Mouse (Mus musculus): ENCODE results near the gene Slc26a10.
"Not testable (repeated sequence)": the region's sequence is repeated elsewhere in the genome, so short reads cannot be mapped to it uniquely, and the experiment has no call there.

Gene Slc26a10

DNA sequence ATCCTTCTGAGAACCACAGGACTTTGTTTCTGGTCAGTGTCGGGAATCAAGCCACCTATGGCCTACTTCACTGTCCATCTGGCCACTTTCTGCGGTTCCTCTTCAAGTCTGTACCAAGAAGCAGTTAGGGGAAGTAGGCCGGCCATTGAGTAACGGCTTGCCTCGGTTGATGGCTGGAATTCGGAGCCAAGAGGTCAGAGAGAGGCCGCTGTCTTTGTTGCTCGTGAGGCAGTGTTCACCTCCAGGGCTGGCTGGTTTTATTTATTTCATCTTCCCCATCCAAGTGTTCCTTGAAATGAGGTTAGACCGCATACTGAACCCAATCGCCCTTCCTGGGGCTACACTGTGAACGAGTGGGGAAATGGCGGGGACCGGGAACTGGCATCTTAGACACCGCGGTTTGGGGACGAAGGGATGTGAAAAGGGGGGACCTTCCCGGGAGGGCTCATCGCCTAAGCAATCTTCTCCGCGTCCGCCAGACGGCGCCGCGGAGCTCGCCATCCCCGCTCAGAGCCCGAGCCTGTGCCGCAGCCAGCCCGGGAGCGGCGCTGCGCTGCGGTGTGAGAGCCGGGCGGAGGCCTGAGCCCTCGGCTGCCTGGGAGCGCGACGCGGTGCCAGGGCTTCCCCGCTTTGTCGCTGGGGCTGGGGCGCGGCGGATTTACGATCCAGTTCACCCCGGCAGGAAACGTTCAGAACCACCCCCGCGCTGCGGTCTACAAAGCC lies 15.7 kb downstream of the Slc26a10 start, which contains the start of gene B4galnt1:
B4galnt1 (plus strand) TSS at position 595 of the 723 bp plus-strand sequence.
- in situ Hi-C loops (cut with MseI, MboI), result no loop called here

DNA sequence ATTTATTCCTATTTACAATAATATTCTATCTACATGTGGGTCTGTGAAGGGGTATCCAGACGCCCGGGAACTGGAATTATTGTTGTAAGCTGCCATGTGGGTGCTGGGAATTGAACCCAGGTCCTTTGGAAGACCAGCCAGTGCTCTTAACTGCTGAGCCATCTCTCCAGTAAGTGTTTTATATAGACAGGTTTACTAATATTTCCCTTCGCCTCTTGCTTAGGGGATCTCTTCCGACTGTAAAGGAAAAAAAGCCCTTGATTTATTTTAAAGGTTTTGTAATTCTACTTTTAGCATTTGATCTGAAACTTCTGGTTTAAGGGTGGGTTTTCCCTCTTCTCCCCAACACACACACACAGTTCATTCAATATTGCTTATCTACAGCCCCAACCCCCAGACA lies 16.3 kb downstream of the Slc26a10 start:
- in situ Hi-C loops (cut with MseI, MboI), result no loop called here

DNA sequence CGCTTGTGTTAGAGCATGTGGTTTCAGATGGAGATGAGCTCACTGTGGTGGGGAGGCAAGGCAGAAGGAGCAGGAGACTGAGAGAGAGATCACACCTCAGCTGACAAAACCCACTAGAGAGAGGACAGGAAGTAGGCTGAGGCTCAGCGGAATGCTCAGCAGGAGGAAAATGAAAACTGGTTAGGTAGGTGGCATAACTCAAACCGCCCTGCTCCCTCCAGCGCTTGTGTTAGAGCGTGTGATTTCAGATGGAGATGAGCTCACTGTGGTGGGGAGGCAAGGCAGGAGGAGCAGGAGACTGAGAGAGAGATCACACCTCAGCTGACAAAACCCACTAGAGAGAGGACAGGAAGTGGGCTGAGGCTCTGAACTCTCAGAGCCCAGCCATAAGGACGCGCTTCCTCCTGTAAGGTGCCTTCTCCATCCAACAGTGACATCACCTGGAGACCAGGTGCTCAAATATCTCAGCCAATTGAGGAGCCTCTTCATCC lies 17.6 kb downstream of the Slc26a10 start:
- in situ Hi-C loops (cut with MseI, MboI), result not testable (repeated sequence)

DNA sequence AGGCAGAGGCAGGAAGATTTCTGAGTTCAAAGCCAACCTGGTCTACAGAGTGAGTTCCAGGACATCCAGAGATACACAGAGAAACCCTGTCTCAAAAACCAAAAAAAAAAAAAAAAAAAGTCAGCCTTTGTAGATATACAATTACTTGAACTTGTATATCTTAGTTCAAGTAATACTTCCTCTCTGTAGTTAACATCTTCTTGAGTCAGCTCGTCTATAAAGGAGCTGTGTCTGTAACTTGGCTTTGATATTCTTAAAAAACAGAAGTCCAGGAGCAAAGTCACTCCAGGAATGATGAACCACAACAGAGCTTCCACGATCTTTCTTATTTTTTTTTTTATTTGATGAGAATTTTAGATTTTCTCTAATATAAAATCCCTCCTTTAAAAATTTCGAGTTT lies 19.7 kb downstream of the Slc26a10 start:
- in situ Hi-C loops (cut with MseI, MboI), result no loop called here

DNA sequence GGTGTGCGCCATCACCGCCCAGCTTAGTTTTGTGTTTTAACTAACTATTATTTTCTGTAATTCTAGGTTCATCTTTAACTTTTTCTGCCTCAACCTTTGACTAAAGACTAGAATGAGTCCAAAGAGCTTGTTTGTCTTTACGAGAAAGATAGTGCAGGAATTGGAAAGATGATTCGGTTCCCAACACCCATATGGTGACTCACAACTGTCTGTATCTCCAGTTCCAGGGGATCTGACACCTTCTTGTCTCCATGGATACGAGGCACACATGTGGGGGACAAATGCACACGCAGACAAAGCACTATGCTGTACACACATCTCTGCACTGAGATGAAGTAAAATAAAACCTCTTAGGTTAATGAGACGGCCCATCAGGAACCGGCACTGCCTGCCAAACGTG lies 20.4 kb downstream of the Slc26a10 start:
- in situ Hi-C loops (cut with MseI, MboI), result no loop called here

DNA sequence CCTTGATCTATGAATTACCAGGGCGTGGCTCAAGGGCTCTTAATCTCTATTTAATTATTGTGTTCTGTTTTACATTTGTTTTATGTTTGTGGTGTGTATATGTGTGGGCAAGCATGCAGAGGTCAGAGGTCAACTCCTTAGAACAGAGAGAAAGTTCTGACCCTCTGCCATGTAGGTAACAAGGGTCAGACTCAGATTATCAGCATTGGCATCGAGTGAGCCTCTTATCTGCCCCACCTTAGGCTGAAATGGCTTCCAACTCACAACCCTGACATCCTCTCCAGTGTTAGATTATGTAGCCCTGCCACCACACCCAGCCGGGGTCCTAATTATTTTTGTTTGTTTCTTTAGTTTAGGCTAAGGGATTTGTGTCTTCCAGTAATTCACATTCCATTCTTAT lies 22.0 kb downstream of the Slc26a10 start:
- in situ Hi-C loops (cut with MseI, MboI), result no loop called here

DNA sequence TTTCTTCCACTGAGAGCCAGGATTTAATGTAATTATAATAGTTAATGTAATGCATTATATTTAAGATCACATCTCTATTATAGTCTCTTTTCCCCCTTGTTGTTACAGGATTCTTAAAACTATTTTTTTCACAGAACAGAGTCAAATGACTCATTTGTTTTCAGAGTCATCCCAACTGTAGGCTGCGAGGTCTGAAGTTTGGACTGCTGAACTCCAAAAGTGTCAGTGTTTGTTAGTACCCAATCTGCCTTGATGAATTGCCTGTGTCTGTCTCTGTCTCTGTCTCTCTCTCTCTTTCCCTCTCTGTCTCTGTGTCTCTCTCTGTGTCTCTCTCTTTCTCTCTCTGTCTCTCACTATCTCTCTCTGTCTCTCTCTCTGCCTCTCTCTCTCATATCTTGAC lies 23.9 kb downstream of the Slc26a10 start:
- in situ Hi-C loops (cut with MseI, MboI), result no loop called here

DNA sequence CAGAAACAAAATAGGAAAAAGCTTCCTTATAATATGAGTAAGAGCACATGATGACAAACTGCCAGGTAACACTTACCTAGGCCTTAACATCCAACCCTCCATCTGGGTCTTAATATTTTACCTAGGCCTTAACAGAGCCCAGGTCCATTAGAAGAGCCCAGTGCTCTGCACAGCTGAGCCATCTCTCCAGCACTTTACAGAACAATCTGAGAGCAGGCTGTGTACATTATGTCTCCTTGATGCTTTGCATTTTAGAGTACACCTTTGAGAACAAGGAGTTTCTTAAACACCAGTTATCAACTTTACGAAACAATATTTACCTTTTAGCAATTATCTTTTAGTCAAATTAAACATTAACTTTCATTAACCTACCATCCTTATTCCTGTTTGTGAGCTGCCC lies 24.4 kb downstream of the Slc26a10 start:
- in situ Hi-C loops (cut with MseI, MboI), result no loop called here

DNA sequence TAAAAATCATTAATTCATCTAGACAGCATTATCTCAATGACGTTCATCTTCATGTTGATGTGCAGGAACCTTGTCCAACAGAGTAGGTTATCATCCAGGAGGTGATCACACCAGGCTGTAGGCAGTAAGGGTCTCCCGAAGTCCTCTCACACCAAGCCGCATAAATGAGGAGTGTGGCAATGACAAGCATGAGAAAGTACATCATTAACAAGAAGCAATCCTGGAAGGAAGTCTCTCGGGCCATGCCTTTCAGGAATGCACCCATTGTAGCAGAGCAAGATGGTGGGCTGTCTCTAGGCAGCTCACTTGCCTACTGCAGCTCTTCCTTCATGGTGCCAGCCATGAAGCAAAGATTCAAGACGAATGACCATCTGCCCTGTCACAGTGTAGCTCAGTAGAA lies 25.8 kb downstream of the Slc26a10 start:
- in situ Hi-C loops (cut with MseI, MboI), result no loop called here

DNA sequence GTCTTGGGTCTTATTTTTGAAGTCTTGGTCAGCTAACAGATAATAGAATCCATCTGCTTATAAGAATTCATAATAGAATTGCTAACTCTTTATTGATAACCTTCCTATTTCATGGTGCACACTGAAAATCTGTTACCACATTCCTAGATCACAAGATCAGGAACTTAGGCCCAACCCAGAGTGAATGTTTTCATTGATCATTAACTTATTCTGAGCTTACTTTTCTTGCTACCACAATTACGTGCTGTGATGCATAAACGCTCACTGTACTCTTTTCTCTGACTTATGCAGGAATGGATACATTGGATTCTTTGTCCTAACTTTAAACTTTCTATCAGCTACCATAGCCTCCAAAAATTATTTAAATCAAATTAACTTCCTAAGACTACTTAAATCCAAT lies 26.2 kb downstream of the Slc26a10 start:
- in situ Hi-C loops (cut with MseI, MboI), result no loop called here

DNA sequence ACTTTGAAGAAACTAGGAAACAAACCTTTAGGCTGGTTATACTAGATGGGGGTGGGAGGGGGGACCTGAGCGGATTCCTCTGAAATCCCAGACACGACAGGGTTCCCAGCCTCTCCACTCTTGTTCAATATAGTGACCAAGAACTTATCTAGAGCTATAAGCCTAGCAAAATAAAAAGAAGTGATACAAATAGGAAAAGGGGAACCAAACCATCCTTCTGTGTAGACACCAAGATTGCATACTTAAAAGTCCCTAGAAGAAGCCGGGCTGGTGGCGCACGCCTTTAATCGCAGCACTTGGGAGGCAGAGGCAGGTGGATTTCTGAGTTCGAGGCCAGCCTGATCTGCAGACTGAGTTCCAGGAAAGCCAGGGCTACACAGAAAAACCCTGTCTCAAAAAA lies 27.1 kb downstream of the Slc26a10 start:
- in situ Hi-C loops (cut with MseI, MboI), result no loop called here

DNA sequence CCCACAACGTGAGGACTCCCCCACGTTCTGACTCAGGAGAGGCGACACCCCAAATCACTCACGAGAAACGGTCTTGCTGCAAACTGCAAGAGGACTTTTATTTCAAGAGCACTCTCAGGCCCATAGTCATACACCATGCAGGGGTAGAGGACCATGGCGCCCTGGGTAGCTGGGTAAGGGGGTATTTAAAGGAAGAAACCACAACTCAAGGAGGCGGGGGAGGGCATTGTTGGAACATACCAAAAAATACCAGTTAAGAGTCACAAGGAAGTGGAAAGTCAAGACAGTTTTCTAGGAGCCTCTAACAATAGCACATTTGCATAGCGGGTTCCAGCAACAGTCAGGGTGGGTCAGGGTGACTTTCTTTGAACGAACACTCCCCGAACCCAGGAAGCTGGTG lies 27.9 kb downstream of the Slc26a10 start:
- in situ Hi-C loops (cut with MseI, MboI), result not testable (repeated sequence)

DNA sequence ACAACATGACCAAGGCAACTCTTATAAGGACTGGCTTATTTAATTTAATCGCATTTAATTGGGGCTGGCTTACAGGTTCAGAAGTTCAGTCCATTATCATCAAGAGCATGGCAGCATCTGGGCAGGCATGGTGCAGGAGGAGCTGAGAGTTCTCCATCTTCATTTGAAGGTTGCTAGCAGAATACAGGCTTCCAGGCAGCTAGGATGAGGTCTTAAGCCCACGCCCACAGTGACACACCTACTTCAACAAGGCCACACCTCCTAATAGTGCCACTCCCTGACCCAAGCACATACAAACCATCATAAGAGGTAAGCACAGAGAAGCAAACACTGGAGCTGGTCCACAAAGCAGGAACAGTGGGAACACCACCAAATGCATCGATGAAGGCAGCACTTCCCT lies 29.2 kb downstream of the Slc26a10 start:
- in situ Hi-C loops (cut with MseI, MboI), result not testable (repeated sequence)

DNA sequence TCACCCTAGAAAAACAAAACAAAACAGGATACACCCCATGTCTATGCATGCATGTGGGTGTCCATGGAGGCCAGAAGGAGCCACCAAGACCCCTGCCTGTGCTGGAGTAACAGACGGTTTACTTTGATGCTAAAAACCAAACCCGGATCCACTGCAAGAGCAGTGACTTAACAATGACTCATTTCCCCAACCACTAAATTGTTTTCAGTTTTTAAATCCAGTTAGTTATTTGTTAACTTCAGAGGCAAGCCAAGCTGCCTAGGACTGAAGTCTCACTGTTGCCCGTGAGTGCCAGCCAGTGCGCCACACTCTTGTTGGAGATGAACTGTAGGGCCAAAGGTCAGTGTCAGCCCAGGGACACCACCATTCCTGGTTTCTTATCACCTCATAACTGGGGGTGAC lies 30.0 kb downstream of the Slc26a10 start:
- in situ Hi-C loops (cut with MseI, MboI), result no loop called here

DNA sequence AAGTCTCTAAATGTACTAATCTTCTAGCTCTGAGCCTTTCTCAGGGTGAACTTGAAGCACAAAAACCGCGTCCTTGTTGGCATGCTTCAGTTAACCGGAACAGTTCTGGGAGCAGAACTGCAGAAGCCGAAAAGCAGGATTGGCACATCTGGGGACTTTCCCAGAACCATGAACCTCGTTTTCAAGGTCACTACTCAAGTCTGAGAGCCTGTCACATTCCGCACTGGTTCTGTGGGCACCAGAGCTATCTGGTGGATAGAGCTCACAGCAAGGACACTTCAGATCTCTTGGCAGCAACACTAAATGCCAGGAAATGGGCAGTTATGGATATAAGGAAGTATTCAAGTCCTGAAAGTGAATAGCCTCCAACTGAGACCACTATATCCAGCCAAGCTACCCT lies 33.3 kb downstream of the Slc26a10 start:
- in situ Hi-C loops (cut with MseI, MboI), result no loop called here

DNA sequence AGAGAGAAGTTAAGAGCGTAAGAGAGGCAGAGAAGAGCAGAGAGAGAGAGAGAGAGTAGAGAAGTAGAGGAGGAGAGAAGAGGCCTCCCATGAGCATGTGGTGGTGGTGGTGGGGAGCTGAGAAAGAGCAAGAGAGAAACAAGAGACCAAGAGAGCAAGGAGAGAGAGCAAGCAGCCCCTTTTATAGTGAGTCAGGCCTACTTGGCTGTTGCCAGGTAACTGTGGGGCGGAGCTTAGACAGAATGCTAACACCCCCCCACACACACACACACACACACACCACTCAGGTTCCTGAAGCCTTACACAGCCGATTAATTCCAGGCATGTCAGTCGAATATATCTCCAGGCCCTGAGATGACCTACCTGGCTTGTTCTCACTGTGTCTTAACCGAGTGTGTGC lies 35.1 kb downstream of the Slc26a10 start:
- in situ Hi-C loops (cut with MseI, MboI), result no loop called here

DNA sequence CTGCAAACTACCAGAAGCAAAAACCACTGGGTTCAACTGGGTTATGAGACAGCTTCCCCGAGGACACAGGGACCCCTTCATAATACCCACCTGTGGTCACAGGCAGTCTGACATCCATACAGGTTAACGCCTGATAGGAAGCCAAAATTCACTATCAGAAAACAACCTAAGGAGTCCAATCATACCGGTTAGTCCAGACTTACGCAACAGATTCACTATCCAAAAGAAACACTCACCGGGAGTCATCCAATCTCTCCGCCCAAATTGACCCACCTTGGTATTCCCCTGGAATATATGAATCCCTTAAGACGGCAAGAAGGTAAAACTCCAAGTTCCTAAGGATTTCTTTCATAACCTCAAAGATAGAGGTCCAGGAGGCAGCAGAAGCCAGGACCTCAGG lies 35.9 kb downstream of the Slc26a10 start:
- in situ Hi-C loops (cut with MseI, MboI), result no loop called here

DNA sequence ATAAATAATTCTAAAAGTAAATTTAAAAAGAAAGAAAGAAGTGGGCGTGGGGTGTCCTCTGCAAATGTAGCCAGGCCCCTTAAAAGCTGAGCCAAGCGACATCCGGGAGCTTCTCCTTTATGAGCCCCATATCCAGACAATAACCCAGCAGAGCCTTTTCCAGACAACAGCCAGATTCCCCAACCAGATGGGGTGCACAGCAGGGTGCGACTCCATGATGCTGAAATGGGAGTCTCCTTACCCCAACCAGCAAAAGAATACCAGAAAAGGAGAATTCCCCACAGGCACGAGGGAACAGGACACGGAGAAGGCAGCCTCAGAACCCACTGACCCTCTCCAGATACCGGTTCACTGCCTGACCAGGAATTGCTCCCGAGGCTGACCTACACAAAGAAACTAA lies 37.2 kb downstream of the Slc26a10 start:
- in situ Hi-C loops (cut with MseI, MboI), result no loop called here

DNA sequence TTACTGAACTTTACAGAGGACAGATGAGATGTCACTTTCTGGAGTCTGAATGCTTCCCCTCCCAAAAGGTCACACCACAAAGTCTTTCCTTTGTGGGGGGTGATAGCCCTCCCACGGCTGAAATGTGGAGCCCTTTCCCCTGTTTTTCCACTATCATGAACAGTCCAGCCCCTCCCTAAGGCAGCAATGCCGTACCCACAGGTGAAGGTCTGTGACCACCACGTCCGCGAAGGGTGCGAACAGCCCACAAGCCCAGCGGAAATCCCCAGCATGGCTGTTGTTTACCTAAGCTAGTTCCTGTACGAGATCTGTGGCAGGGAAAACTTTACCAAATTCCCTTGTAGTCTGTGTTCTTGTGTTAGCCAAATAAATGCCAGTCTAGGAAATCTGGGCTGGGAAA lies 38.9 kb downstream of the Slc26a10 start:
- in situ Hi-C loops (cut with MseI, MboI), result no loop called here

DNA sequence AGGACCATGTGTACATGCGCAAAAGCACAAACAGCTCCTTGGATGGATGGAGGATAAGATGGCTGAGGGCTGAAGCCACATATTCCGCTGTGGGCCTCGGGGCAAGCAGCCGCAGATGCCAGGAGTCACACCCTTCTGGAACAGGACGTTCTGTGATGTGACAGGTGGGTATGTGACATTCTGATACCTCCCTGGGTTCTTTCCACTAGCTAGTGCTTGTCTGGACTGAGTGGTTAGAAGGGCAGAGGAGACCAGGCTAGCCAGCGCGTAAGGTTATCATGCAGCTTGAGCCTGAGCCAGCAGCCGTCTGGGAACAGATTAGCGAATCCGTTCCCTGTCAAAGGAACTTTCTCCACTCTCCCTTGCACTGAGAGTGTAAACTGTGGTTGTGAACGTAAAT lies 39.5 kb downstream of the Slc26a10 start:
- in situ Hi-C loops (cut with MseI, MboI), result no loop called here

DNA sequence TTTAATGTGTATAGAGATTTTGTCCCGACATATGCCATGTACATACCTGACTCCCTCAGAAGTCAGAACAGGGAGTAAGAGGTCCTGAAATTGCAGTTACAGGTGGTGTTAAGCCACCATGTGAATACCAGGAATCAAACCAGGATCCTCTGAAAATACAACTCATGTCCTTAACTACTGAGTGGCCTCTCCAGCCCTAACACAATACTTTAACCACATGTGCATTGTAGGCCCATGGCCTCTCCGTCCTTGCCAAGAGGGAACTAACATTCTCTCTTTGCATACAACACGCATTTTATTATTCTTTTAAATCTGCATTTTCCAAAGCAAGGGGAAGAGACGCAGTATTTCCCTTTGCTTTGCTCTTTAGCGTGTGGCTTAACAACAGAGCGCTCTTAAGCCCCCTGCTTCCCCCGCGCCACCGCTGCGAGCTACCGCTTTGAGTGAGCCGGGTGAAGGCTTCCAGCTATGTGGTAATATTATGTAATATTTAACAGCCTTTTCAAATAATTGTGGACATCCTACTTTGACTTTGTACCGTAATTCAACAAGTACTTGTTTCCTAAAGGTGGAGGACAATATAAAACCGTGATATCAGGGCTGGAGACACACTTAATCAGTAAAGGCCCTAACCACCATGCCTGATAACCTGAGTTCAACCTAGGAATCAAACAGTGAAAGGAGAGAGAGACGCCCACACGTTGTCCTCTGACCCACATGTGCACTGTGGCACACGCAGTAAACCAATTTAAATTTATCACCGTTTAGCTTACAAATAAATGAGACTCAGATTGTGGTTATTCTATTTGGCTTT lies 41.9 kb downstream of the Slc26a10 start:
- in situ Hi-C loops (cut with MseI, MboI), result no loop called here

DNA sequence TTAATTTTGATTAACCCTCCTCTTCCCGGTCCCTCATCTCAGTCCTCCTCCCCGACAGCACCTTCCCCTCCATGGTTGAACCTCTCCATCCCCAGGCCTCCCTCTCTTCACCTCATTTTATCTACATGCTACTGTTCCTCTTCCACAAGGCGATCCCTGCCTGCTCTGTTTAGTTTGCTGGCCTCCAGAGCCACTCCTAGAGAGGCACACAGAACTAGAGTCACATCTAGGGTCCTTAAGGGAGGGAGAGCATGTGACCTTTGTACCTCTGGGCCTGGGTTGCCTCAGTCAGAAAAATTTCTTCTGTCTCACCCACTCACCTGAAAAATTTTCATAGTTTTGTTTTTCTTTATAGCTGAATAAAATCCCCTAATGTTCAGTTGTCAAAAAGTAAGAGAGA lies 42.5 kb downstream of the Slc26a10 start:
- in situ Hi-C loops (cut with MseI, MboI), result no loop called here

DNA sequence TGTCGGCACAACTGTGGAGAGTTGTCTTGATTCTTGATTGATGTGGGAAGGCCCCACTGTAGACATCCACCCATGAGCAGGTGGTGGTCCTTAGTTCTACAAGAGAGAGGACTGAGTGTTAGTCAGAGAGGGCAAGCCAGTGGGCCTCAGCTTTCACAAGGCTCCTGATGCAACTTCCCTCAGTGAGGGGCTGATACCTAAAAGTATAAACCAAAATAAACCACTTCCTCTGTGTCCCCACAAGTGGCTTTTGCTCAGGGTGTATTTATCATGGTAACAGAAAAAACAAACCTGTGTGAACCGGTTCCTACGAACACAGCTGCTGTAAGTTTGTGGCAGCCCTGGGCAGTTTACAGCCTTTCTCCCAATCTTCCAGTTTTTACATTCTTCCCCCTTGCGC lies 43.9 kb downstream of the Slc26a10 start:
- in situ Hi-C loops (cut with MseI, MboI), result no loop called here
